Mouse (Mus musculus) spleen, embryonic (tissue): ENCODE measurements around the gene Pik3cb.

Experiments used
- CTCF ChIA-PET: fragments of 350-600 bp; sonication (Branson Sonifier 250); formaldehyde crosslinking; loops from one replicate; lab custom pipeline; 2022; lab: Charles Lee

Gene Pik3cb

DNA sequence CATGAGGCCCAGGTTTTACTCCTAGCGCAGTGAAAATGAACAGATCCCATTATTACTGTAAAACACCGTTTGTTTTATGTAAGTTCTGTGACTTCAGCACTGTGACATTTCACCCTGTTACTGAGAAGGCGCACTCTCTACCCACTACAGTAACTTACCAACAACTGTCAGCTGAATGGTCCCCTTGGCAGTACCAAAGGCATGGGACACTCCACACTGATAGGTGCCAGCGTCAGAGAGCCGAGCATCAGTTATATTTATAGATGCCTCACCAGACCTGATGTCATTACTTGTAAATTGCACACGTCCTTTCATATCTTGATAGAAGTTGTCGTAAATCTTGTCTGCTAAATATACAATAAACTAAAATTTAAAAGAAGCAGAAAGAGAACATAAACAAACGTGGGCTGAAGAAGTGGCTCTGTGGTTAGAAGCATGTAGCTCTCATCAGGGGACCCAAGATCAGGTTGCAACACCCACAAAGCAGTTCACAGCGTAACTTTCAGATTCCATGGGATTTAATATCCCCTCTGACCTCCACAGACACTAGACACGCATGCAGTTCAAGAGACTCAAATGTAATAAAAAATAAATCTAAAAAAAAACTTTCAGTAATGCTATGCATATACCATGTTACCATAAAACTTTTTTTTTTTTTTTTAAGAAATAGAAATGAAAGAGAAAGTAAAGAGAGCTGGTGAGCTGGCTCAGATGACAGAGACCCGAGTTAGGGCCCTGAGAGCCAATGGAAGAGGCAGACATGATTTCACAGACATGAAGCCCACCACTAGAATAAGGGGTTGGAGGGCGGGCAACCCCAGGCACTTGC is 131.1 kb downstream of the Pik3cb start:
- CTCF ChIA-PET: no interaction called here

- CTCF ChIA-PET: no interaction called here
Observed at GRCm38 (mm10) chr9:99001326-99001725, 139.1 kb downstream of the Pik3cb start.

GRCm38 (mm10) chr9:98999881-99000339 is 140.5 kb downstream of the Pik3cb start:
- CTCF ChIA-PET: no interaction called here

DNA sequence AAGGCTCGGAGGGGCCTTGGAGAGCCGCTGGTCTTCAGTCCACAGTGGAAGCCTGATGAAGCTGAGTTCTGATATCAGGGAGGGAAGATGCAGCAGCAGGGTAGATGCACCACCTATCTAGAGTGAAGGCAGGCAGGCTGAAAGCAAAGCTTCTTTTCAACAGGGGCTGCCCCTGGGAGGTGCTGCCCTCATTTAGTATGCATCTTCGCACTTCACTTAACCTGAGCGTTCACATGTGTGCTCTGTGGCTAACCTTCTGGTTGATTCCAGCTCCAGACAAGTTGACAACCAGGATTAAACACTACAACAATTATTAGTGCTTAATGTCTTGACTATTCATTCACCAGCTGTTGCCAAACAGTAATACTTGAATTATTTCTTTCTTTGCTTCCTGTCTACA is 146.3 kb downstream of the Pik3cb start:
- CTCF ChIA-PET: no interaction called here

GRCm38 (mm10) chr9:98987131-98987530 is 153.3 kb downstream of the Pik3cb start:
- CTCF ChIA-PET: no interaction called here
